Mouse (Mus musculus) regulatory T cell (primary cell): ENCODE data around the gene Ldhd.

ENCODE experiments used
- in situ Hi-C: fragments of 300-600 bp; cut with MboI, MseI; formaldehyde crosslinking; loops from one replicate; pipeline ENCODE4 v1.15.1; 2025; ENCODE audit warnings: high pct_unique_total_duplicates

Gene Ldhd

GRCm38 (mm10) chr8:111595712-111596484 is 34.3 kb downstream of the Ldhd start:
- in situ Hi-C loops = no loop called here

GRCm38 (mm10) chr8:111594951-111595350 is 35.2 kb downstream of the Ldhd start:
- in situ Hi-C loops = no loop called here

- in situ Hi-C loops = no loop called here
Measured at GRCm38 (mm10) chr8:111594044-111594840, 35.9 kb downstream of the Ldhd start.

- in situ Hi-C loops = no loop called here
Measured at GRCm38 (mm10) chr8:111592390-111592910, 37.7 kb downstream of the Ldhd start.

- in situ Hi-C loops = no loop called here
Measured at GRCm38 (mm10) chr8:111591176-111591575, 39.0 kb downstream of the Ldhd start.

GRCm38 (mm10) chr8:111590214-111590613 is 40.0 kb downstream of the Ldhd start:
- in situ Hi-C loops = no loop called here

- in situ Hi-C loops = no loop called here
Measured at GRCm38 (mm10) chr8:111588336-111588735, 41.8 kb downstream of the Ldhd start.

- in situ Hi-C loops = no loop called here
Measured at GRCm38 (mm10) chr8:111587545-111588094, 42.6 kb downstream of the Ldhd start.

GRCm38 (mm10) chr8:111584946-111585345 is 45.2 kb downstream of the Ldhd start:
- in situ Hi-C loops = loop anchor here (5.0 kb wide), 1 partner anchor 58 kb away; no protein-coding TSS in a partner anchor

GRCm38 (mm10) chr8:111582386-111582785 is 47.8 kb downstream of the Ldhd start:
- in situ Hi-C loops = loop anchor here (5.0 kb wide), 1 partner anchor 55 kb away; no protein-coding TSS in a partner anchor

GRCm38 (mm10) chr8:111580306-111580705 is 49.9 kb downstream of the Ldhd start:
- in situ Hi-C loops = loop anchor here (5.0 kb wide), 1 partner anchor 53 kb away; no protein-coding TSS in a partner anchor

GRCm38 (mm10) chr8:111579318-111579717 is 50.9 kb downstream of the Ldhd start:
- in situ Hi-C loops = no loop called here

- in situ Hi-C loops = no loop called here
Measured at GRCm38 (mm10) chr8:111577880-111578533, 52.2 kb downstream of the Ldhd start.

- in situ Hi-C loops = no loop called here
Measured at GRCm38 (mm10) chr8:111576501-111576900, 53.7 kb downstream of the Ldhd start.

- in situ Hi-C loops = no loop called here
Measured at GRCm38 (mm10) chr8:111575492-111575891, 54.7 kb downstream of the Ldhd start.

- in situ Hi-C loops = loop anchor here (25.0 kb wide), 1 partner anchor 1063 kb away; no protein-coding TSS in a partner anchor
Measured at GRCm38 (mm10) chr8:111574016-111574415, 56.2 kb downstream of the Ldhd start.
